Mouse (Mus musculus): ENCODE data around the gene Aven. TPM values are rescaled to one million over a fixed set of nuclear protein-coding genes. Genes with fewer than 3 reads are reported as not detected.

Aven gene
- total RNA-seq, 4 experiments from 2014 or later: 10.1 to 14.8 (median 13.1) TPM

DNA sequence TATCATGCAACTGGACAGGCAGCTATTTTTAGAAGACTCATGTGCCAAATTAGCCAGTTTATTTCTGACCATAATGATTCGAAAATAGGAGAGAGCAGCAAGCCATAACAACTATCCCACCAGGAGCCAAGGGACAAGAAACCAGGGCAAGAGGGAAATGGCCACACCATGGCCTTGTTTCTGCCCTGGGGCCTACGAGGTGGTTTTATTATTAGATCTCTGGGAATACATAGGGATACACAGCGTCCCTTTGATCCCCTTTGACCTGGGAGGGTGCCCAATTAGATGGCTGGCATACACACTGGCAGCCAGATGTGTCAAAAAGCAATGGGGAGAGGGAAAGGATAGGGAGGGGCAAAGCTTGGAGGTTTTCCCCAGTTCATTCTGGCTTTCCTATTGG lies 161.1 kb downstream of the Aven start:
- DNase-seq (ENCODE audit: low spot score in 2 of 2): no peak

DNA sequence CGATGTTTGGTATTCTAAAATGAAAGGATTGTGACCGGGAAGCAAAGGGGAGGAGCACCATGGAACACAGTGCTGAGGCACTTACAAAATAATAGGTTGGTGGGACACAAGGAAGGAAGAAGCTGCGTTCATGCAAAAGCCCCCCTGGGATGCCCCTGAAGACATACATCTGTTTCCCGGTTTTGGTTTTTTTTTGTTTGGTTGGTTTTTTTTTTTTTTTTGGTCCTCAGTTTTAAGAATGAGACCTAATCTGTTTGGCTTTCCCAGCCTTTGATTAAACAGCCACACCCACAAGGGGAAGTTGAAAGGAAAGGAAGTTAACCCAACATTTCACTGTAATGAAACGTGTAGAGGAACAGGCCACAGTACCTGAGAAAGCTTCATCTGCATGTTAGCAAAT lies 163.4 kb downstream of the Aven start:
- no peak for DNase-seq (ENCODE audit: low spot score in 2 of 2)

DNA sequence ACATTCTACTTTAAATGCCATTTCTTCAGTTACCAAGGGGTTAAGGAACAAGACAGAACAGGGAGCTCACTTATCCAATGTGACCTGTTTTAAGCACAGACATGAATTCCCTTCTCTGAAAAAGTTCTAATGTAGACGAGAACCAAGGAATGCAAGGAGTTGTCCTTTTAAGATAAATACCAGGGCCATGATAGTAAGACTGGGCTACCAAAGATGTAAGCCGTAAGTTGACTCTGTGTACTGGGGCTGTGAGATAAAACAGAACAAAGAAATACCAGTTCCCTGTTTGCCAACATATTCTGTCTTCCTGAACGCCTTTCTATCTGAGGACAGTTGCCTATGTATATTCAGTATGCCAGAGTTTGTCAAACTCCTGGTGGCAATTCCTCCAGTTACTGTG lies 176.7 kb downstream of the Aven start:
- no peak for DNase-seq (ENCODE audit: low spot score in 2 of 2)

DNA sequence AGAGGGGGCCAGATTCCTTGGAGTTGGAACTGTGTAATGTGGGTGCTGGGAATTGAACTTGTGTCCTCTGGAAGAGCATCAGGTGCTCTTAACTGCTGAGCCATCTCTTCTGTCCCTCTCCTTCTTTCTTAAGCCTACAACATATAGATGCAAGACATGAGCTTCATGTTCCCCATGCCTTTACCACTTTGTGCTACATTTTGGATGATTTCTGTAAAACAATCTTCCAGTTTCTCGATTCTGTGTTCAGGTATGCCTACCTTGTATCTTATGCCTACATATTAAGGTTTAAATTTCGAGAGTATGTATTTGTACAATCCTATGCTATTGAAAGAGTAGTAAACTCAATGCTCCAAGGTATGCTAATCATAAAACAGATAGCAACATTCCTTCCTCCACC lies 183.4 kb downstream of the Aven start:
- DNase-seq (ENCODE audit: low spot score in 2 of 2): no peak

DNA sequence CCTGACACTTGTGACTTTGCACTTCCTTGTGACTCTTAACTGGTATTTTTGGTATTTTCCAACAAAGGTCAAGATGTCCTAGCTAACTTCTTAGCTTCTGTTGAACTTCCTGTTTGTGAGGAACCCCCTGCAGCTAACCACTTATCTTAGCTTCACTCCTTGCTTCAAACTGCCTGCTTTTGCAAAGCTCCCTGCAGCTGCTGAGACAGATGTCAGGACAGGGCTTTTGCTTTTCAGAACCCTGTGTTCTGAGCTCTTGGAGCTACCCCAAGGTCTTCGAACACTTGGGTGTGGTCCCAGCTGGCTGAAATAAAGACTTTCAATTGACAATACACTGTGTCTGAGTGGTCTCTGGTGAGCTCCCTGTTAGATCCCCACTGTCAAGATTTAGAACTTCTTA lies 184.0 kb downstream of the Aven start:
- DNase-seq (ENCODE audit: low spot score in 2 of 2): no peak

DNA sequence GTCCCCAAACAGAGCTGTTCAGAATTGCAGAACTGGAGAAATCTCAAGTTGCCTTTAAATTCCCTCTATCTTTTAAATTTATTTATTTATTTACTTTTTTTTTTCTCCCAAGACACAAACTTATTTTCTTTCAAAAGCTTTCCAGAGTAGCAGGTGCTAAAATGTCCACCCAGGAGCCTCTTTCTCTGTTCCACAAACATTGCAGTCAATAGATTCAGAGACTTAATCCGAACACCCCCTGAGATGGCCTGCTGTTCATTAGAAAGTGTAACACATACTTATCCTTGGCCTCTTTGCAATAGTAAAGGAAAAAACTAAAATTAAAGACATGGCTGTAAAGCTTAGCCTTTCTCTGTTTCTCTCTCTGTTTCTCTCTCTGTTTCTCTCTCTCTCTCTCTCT lies 184.5 kb downstream of the Aven start:
- DNase-seq (ENCODE audit: low spot score in 2 of 2): no peak

DNA sequence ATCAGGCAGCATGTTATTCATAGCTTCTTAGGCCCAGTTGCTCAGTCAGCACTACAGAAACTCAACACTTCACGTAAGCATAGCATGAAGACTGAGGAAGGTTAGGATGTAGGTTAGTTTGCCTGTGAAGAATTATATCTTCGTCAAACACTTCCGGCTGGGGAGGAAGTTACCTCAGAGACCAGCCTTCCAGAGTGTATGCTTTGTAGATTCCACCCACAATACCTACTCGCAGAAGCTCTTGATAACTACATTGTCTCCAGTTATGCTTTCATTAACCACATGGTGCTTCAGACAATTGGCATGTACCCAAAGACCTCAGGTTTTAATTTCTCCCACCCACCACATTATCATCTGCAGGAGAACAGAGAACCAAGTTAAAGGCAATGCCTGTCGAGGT lies 189.1 kb downstream of the Aven start:
- DNase-seq (ENCODE audit: low spot score in 2 of 2): no peak

Small RNA genes lying within 50 kb of the gene (microRNA-seq; reads per million reads assigned to microRNA genes)
- 0 reads per million in 2 experiments for gene Gm44374

Other genes starting within 250 kb of the Aven start
- under 1 TPM in 1 of 4 experiments, not detected in 3; 0.09 TPM for gene Nutm1, start 233.7 kb upstream of the Aven start, total RNA-seq (2022)
- gene Nop10, start 231.0 kb upstream of the Aven start, total RNA-seq (2022): 10 to 100 TPM; 49.0 to 56.9 (median 52.8) TPM
- 100 to 1,000 TPM; 105 to 127 (median 118) TPM for gene Slc12a6, start 227.1 kb upstream of the Aven start, total RNA-seq (2022)
- 1 to 10 TPM; 1.9 to 4.3 (median 2.9) TPM for gene Gm21985, start 226.7 kb upstream of the Aven start, total RNA-seq (2022)
- gene Emc4, start 124.9 kb upstream of the Aven start, total RNA-seq (2022): 100 to 1,000 TPM; 147 to 150 (median 149) TPM
- gene Katnbl1, start 113.8 kb upstream of the Aven start, total RNA-seq (2022): 10 to 100 TPM; 12.5 to 15.1 (median 13.4) TPM
- gene Emc7, start 38.0 kb upstream of the Aven start, total RNA-seq (2022): 10 to 100 TPM; 48.2 to 52.6 (median 50.1) TPM
- gene Chrm5, start 12.2 kb upstream of the Aven start, total RNA-seq (2022): 1 to 10 TPM in 3 of 4 experiments, under 1 TPM in 1; 0.97 to 2.4 (median 1.7) TPM

Measured in left cerebral cortex, adult 8-10 months (tissue).